21 mouse cellular contexts compared by ENCODE assay signal in the genomic region with DNA sequence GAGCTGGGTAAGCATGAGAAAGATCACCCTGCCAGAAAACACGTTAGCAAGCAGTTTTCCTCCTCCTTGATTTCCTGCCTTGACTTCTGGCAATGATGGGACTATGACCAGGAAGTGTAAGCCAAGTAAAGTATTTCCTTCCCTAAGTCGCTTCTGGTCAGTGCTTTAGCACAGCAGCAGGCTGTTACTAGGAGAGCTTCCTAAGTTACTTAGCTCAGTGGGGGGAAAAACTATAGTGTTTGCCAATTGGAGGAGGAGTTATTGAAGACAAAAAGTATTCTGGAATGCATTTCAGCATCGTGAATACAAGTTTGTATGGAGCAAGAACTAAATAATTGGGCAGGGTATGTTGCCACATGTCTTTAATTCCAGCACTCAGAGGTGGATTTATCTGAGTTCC. TPM values are rescaled to one million over a fixed set of nuclear protein-coding genes. Genes with fewer than 3 reads are reported as not detected.
DNase-seq lines count a peak whose midpoint lies in the region; ATAC-seq and TF ChIP-seq lines count a peak whose summit lies in the region.
"Had no signal": no experiment of that assay in that cellular context is flagged by ENCODE, and none has a peak within 500 bp of the region (broad histone marks: within the 10 kb centered on the region; RNA-seq: fewer than 3 reads in every experiment).

No protein-coding gene starts in this region.

- DNase-seq in forebrain, embryonic 10.5 days (ENCODE audit: extremely low spot score, low spot score): peak; percentile 9
- no peak for DNase-seq in forebrain, embryonic 11.5 days (ENCODE audit: low spot score)
- no peak for DNase-seq in limb, embryonic 10.5 days (ENCODE audit: low spot score)
- DNase-seq in NIH3T3 (ENCODE audit: low read depth): peak; percentile 69
- peak; percentile 14 for DNase-seq in limb, embryonic 14.5 days (ENCODE audit: low spot score)
- no peak for DNase-seq in embryo, embryonic 11 days
- DNase-seq: adrenal gland, adult 8-10 months; adrenal gland, postnatal 36 days; cerebellum, adult 2 months; cerebellum, postnatal 10 days; gastrocnemius, postnatal 36 days; heart, adult 2 months; heart, postnatal 36 days had no signal

- H3K27ac ChIP-seq in forebrain, embryonic 10.5 days: no peak overlapping the region
- no peak overlapping the region for H3K27ac ChIP-seq in forebrain, embryonic 11.5 days (ENCODE audit: low read depth, low read length)
- no peak overlapping the region for H3K27ac ChIP-seq in limb, embryonic 13.5 days
- H3K27ac ChIP-seq in limb, embryonic 10.5 days: no peak overlapping the region
- no peak overlapping the region for H3K27ac ChIP-seq in limb, embryonic 14.5 days (replicated peaks; ENCODE audit: low read depth, low read length)
- H3K27ac ChIP-seq: embryonic facial prominence, embryonic 12.5 days; forebrain, embryonic 15.5 days; heart, adult 2 months; heart, embryonic 15.5 days; hindbrain, embryonic 15.5 days had no signal

- H3K27me3 ChIP-seq in forebrain, embryonic 10.5 days (ENCODE audit: poor library complexity, severe bottlenecking): no peaks in the 10 kb centered on the region
- no peaks in the 10 kb centered on the region for H3K27me3 ChIP-seq in forebrain, embryonic 11.5 days (ENCODE audit: control insufficient read depth, insufficient read depth, low read length)
- no peaks in the 10 kb centered on the region for H3K27me3 ChIP-seq in limb, embryonic 13.5 days
- H3K27me3 ChIP-seq in limb, embryonic 10.5 days (ENCODE audit: low read depth, poor library complexity, severe bottlenecking): no peaks in the 10 kb centered on the region
- H3K27me3 ChIP-seq in limb, embryonic 14.5 days (ENCODE audit: control insufficient read depth, insufficient read depth, low read length): no peaks in the 10 kb centered on the region
- H3K27me3 ChIP-seq: CH12.LX; embryonic facial prominence, embryonic 12.5 days; forebrain, embryonic 15.5 days; heart, embryonic 15.5 days; hindbrain, embryonic 15.5 days had no signal

- no peak for ATAC-seq in forebrain, embryonic 11.5 days (replicated peaks; ENCODE audit: low FRiP score)
- peak; percentile 32; the same call in 1 of the 2 replicates for ATAC-seq in limb, embryonic 13.5 days (ENCODE audit: low FRiP score, low read depth)
- no peak for ATAC-seq in limb, embryonic 14.5 days (ENCODE audit: low FRiP score, low read depth)
- ATAC-seq: forebrain, embryonic 15.5 days had no signal

- TF ChIP-seq POLR2A in limb, embryonic 14.5 days (IDR thresholded peaks at IDR 0.05; ENCODE audit: borderline replicate concordance, extremely low read depth, insufficient read depth, insufficient read length): no peak

- WGBS in forebrain, embryonic 10.5 days: 56% methylated on average over 3 of the region's 3 CpGs
- 44% methylated on average over 3 of the region's 3 CpGs for WGBS in forebrain, embryonic 11.5 days
- 31% methylated on average over 3 of the region's 3 CpGs for WGBS in limb, embryonic 13.5 days
- WGBS in limb, embryonic 10.5 days: 48% methylated on average over 3 of the region's 3 CpGs
- WGBS in limb, embryonic 14.5 days: 33% methylated on average over 3 of the region's 3 CpGs

- H3K4me1 ChIP-seq in forebrain, embryonic 10.5 days: no peaks in the 10 kb centered on the region
- H3K4me1 ChIP-seq in forebrain, embryonic 11.5 days (replicated peaks; ENCODE audit: control insufficient read depth, insufficient read depth, low read length): no peaks in the 10 kb centered on the region
- no peaks in the 10 kb centered on the region for H3K4me1 ChIP-seq in limb, embryonic 13.5 days
- H3K4me1 ChIP-seq in limb, embryonic 10.5 days: no peaks in the 10 kb centered on the region
- no peaks in the 10 kb centered on the region for H3K4me1 ChIP-seq in limb, embryonic 14.5 days (ENCODE audit: control insufficient read depth, insufficient read depth, low read length)
- H3K4me1 ChIP-seq: embryonic facial prominence, embryonic 12.5 days; forebrain, embryonic 15.5 days; heart, embryonic 15.5 days; hindbrain, embryonic 15.5 days had no signal

- no peaks in the 10 kb centered on the region for H3K36me3 ChIP-seq in forebrain, embryonic 10.5 days (replicated peaks)
- H3K36me3 ChIP-seq in forebrain, embryonic 11.5 days (ENCODE audit: control insufficient read depth, insufficient read depth, low read length): no peaks in the 10 kb centered on the region
- no peaks in the 10 kb centered on the region for H3K36me3 ChIP-seq in limb, embryonic 13.5 days
- H3K36me3 ChIP-seq in limb, embryonic 10.5 days: no peaks in the 10 kb centered on the region
- no peaks in the 10 kb centered on the region for H3K36me3 ChIP-seq in limb, embryonic 14.5 days (ENCODE audit: control insufficient read depth, insufficient read depth, low read length)
- H3K36me3 ChIP-seq: embryonic facial prominence, embryonic 12.5 days; forebrain, embryonic 15.5 days; heart, embryonic 15.5 days; hindbrain, embryonic 15.5 days had no signal

- no peak overlapping the region for H3K9ac ChIP-seq in forebrain, embryonic 11.5 days (ENCODE audit: low read length)
- no peak overlapping the region for H3K9ac ChIP-seq in limb, embryonic 13.5 days
- no peak overlapping the region for H3K9ac ChIP-seq in limb, embryonic 14.5 days (ENCODE audit: low read depth, low read length, severe bottlenecking)
- H3K9ac ChIP-seq: embryonic facial prominence, embryonic 12.5 days; forebrain, embryonic 15.5 days; heart, embryonic 15.5 days; hindbrain, embryonic 15.5 days had no signal

- H3K4me3 ChIP-seq in forebrain, embryonic 10.5 days: no peak overlapping the region
- no peak overlapping the region for H3K4me3 ChIP-seq in forebrain, embryonic 11.5 days (ENCODE audit: low read depth, low read length)
- H3K4me3 ChIP-seq in limb, embryonic 13.5 days: no peak overlapping the region
- H3K4me3 ChIP-seq in limb, embryonic 10.5 days: no peak overlapping the region
- no peak overlapping the region for H3K4me3 ChIP-seq in limb, embryonic 14.5 days (replicated peaks; ENCODE audit: low read length)
- H3K4me3 ChIP-seq: embryonic facial prominence, embryonic 12.5 days; forebrain, embryonic 15.5 days; heart, adult 2 months; heart, embryonic 15.5 days; hindbrain, embryonic 15.5 days had no signal

- no peak overlapping the region for H3K4me2 ChIP-seq in forebrain, embryonic 11.5 days (ENCODE audit: low read depth, low read length, severe bottlenecking)
- no peak overlapping the region for H3K4me2 ChIP-seq in limb, embryonic 13.5 days (replicated peaks)
- H3K4me2 ChIP-seq in limb, embryonic 14.5 days (replicated peaks; ENCODE audit: low read depth, low read length, severe bottlenecking): no peak overlapping the region
- H3K4me2 ChIP-seq: embryonic facial prominence, embryonic 12.5 days; forebrain, embryonic 15.5 days; heart, embryonic 11.5 days; heart, embryonic 15.5 days; hindbrain, embryonic 15.5 days had no signal

- H3K9me3 ChIP-seq in forebrain, embryonic 10.5 days: peaks cover 4% of the 10 kb centered on the region; the same call in 1 of the 2 replicates
- peaks cover 3% of the 10 kb centered on the region; the same call in 1 of the 2 replicates for H3K9me3 ChIP-seq in forebrain, embryonic 11.5 days (ENCODE audit: control insufficient read depth, low read length)
- H3K9me3 ChIP-seq in limb, embryonic 13.5 days: peaks cover 4% of the 10 kb centered on the region; the same call in 1 of the 2 replicates
- H3K9me3 ChIP-seq in limb, embryonic 10.5 days (replicated peaks): no peaks in the 10 kb centered on the region
- H3K9me3 ChIP-seq in limb, embryonic 14.5 days (ENCODE audit: control insufficient read depth, low read length): 0 out of 2 replicates have a peak, but pooled peaks cover 4% of the 10 kb centered on the region
- H3K9me3 ChIP-seq: embryonic facial prominence, embryonic 12.5 days; forebrain, embryonic 15.5 days; heart, embryonic 15.5 days; hindbrain, embryonic 15.5 days had no signal

RNA-seq across cellular contexts. Expression of a gene that starts 4.0 kb away (rescaled TPM):
- not detected in 2 replicates for polyA plus RNA-seq in forebrain, embryonic 10.5 days (2016; fragmentation: Nextera tagmentation; extraction: Ambion mirVana)
- not detected in 2 replicates for polyA plus RNA-seq in forebrain, embryonic 11.5 days (2014; fragmentation: Nextera tagmentation; extraction: Ambion mirVana)
- not detected in 2 replicates for polyA plus RNA-seq in limb, embryonic 13.5 days (2015; fragmentation: Nextera tagmentation; extraction: Ambion mirVana)
- not detected in 2 replicates for polyA plus RNA-seq in limb, embryonic 10.5 days (2016; fragmentation: Nextera tagmentation; extraction: Ambion mirVana)
- not detected in 2 replicates for polyA plus RNA-seq in limb, embryonic 14.5 days (2012; rRNA removed)
- polyA plus RNA-seq in limb, embryonic 14.5 days (2014; fragmentation: Nextera tagmentation; extraction: Ambion mirVana): not detected in 2 replicates
- polyA plus RNA-seq: cerebellum, adult 2 months; embryonic facial prominence, embryonic 12.5 days; forebrain, embryonic 15.5 days; heart, adult 2 months; heart, embryonic 11.5 days; heart, embryonic 15.5 days; hindbrain, embryonic 11.5 days; hindbrain, embryonic 15.5 days had no signal

RNA-seq across cellular contexts. Expression of a gene that starts 13.0 kb away (rescaled TPM):
- 0.24 TPM in 1 of 2 replicates, not detected in the other for polyA plus RNA-seq in forebrain, embryonic 10.5 days (2016; fragmentation: Nextera tagmentation; extraction: Ambion mirVana)
- polyA plus RNA-seq in forebrain, embryonic 11.5 days (2014; fragmentation: Nextera tagmentation; extraction: Ambion mirVana): 0.19 and 0.27 TPM in 2 replicates
- 0.26 and 0.31 TPM in 2 replicates for polyA plus RNA-seq in limb, embryonic 13.5 days (2015; fragmentation: Nextera tagmentation; extraction: Ambion mirVana)
- 0.20 and 0.53 TPM in 2 replicates for polyA plus RNA-seq in limb, embryonic 10.5 days (2016; fragmentation: Nextera tagmentation; extraction: Ambion mirVana)
- polyA plus RNA-seq in limb, embryonic 14.5 days (2012; rRNA removed): 0.20 and 0.34 TPM in 2 replicates
- polyA plus RNA-seq in limb, embryonic 14.5 days (2014; fragmentation: Nextera tagmentation; extraction: Ambion mirVana): 0.43 and 0.55 TPM in 2 replicates
- polyA plus RNA-seq: forebrain, embryonic 15.5 days had no signal

RNA-seq across cellular contexts. Expression of a gene that starts 32.7 kb away (rescaled TPM):
- 53.5 and 54.6 TPM in 2 replicates for polyA plus RNA-seq in forebrain, embryonic 10.5 days (2016; fragmentation: Nextera tagmentation; extraction: Ambion mirVana)
- 70.1 and 75.0 TPM in 2 replicates for polyA plus RNA-seq in forebrain, embryonic 11.5 days (2014; fragmentation: Nextera tagmentation; extraction: Ambion mirVana)
- polyA plus RNA-seq in limb, embryonic 13.5 days (2015; fragmentation: Nextera tagmentation; extraction: Ambion mirVana): 62.2 and 64.6 TPM in 2 replicates
- 64.5 and 69.1 TPM in 2 replicates for polyA plus RNA-seq in limb, embryonic 10.5 days (2016; fragmentation: Nextera tagmentation; extraction: Ambion mirVana)
- polyA plus RNA-seq in limb, embryonic 14.5 days (2012; rRNA removed): 119 and 144 TPM in 2 replicates
- polyA plus RNA-seq in limb, embryonic 14.5 days (2014; fragmentation: Nextera tagmentation; extraction: Ambion mirVana): 69.1 and 76.2 TPM in 2 replicates

RNA-seq across cellular contexts. Expression of a gene that starts 36.8 kb away (rescaled TPM):
- polyA plus RNA-seq in forebrain, embryonic 10.5 days (2016; fragmentation: Nextera tagmentation; extraction: Ambion mirVana): 0.01 TPM in 1 of 2 replicates, not detected in the other
- not detected in 2 replicates for polyA plus RNA-seq in forebrain, embryonic 11.5 days (2014; fragmentation: Nextera tagmentation; extraction: Ambion mirVana)
- polyA plus RNA-seq in limb, embryonic 13.5 days (2015; fragmentation: Nextera tagmentation; extraction: Ambion mirVana): not detected in 2 replicates
- polyA plus RNA-seq in limb, embryonic 10.5 days (2016; fragmentation: Nextera tagmentation; extraction: Ambion mirVana): 0.05 TPM in 1 of 2 replicates, not detected in the other
- not detected in 2 replicates for polyA plus RNA-seq in limb, embryonic 14.5 days (2012; rRNA removed)
- polyA plus RNA-seq in limb, embryonic 14.5 days (2014; fragmentation: Nextera tagmentation; extraction: Ambion mirVana): not detected in 2 replicates
- polyA plus RNA-seq: cerebellum, adult 2 months; embryonic facial prominence, embryonic 12.5 days; heart, adult 2 months; heart, embryonic 11.5 days; heart, embryonic 15.5 days; hindbrain, embryonic 15.5 days had no signal

RNA-seq across cellular contexts. Expression of a gene that starts 50.8 kb away (rescaled TPM):
- polyA plus RNA-seq in forebrain, embryonic 10.5 days (2016; fragmentation: Nextera tagmentation; extraction: Ambion mirVana): 181 and 196 TPM in 2 replicates
- polyA plus RNA-seq in forebrain, embryonic 11.5 days (2014; fragmentation: Nextera tagmentation; extraction: Ambion mirVana): 222 and 236 TPM in 2 replicates
- polyA plus RNA-seq in limb, embryonic 13.5 days (2015; fragmentation: Nextera tagmentation; extraction: Ambion mirVana): 152 and 153 TPM in 2 replicates
- 202 and 203 TPM in 2 replicates for polyA plus RNA-seq in limb, embryonic 10.5 days (2016; fragmentation: Nextera tagmentation; extraction: Ambion mirVana)
- polyA plus RNA-seq in limb, embryonic 14.5 days (2012; rRNA removed): 431 and 479 TPM in 2 replicates
- 123 and 128 TPM in 2 replicates for polyA plus RNA-seq in limb, embryonic 14.5 days (2014; fragmentation: Nextera tagmentation; extraction: Ambion mirVana)

Comparison
In these comparisons a context has a peak if more than half of its experiments do, and no peak if none do; other contexts are left out.
1. DNase-seq: peak in forebrain, embryonic 10.5 days (single experiment), NIH3T3 (single experiment) and limb, embryonic 14.5 days (single experiment); none in forebrain, embryonic 11.5 days (single experiment), limb, embryonic 10.5 days (single experiment) and embryo, embryonic 11 days (single experiment).